Mouse (Mus musculus) layer of hippocampus, adult 11-12 months (tissue): ENCODE measurements around the gene Ifih1.

ENCODE experiments used
- DNase-seq: peaks from one replicate; pipeline ENCODE4 v3.0.0; 2022; ENCODE audit warnings: low spot score

The Ifih1 gene

DNA sequence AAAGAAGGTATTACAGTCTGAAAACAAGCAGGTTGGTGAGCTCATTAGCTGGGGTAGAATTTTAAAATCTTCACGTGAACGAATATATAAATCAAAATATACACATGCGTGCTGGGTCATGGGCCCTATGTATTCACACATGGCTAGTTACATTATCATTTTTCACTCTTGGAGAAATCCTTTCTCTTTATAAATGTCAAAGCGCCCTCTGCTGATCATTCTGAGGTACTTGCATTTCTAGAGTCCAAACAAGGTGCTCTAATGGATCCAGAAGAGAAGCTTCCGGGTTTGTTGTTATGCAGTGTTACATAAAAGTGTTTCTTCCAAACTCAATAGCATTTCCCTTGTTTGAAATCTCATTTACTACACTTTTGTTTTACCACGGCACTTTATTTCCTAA is 15.6 kb downstream of the Ifih1 start:
- peak; percentile 39 for DNase-seq

DNA sequence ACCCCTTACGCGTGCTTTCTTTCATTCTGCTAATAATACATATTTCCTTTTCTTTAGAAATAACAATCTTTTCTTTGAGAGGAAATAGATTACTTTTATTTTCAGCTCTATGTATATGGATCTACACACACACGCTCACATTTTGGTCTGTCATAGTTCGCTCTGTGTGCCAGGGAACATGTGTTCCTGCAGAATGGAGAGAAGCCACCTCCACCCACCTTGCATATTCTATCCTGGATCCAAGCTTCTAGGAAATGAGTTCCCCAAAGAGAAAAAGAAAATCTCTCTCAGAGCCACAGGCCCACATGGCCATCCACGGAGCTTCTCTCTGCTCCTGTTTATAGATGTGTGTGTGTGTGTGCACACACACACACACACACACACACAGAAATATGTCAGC is 17.7 kb downstream of the Ifih1 start:
- DNase-seq: peak; percentile 59

DNA sequence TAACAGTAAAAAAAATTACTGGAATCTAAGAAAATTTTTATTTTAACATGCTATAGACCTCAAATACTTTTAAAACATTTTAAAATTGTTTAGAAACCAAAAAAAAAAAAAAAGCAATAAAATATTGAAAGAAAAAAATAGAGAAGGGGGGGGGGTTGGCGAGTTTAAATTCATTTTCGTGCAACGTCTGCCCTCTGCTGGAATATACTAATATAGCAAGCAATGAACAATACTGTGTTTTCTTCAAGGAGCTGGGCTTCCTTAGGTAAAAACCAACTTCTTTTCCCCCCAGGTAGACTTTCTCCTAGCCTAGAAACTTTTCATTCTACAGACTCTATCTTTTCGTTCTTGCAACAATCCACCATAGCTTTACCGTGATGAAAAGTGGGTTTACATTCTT is 18.3 kb downstream of the Ifih1 start:
- no peak for DNase-seq

DNA sequence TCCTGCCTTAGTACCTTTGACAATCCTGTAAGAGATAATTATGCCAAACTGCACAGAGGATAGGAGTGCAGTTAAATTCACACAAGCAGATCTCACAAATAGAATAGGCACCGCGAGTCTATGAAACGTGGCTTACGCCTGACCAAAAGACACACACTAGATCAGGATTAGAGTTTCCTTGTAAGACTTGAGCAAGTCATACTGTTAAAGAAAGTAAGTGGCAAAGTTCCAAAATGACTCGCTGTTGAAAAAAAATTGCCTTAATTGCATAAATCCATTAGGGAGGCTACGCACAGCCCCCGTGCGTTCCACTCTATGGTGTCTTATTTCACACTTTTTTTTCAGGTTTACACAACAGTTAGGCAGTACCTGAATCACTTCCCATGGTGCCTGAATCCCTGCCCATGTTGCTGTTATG is 23.0 kb downstream of the Ifih1 start:
- DNase-seq: no peak

DNA sequence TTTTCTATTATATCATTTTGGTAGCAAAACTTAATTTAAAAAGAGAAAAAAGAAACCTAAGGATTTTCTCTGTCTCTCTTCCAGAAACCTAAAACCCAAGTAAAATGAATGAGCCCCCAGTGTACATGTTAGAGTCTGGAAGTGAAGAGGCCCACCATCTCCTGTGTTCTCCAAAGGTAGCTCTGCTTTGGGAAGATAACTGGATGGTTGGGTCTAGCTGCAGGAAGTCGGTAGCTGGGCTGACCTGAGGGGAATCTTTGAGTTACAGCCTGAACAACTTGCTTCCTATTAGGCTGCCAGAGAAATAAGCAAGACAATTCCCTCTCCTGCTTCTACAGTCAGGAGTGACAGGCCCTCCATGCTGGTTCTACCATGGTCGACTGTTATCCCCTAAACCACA is 26.4 kb downstream of the Ifih1 start:
- no peak for DNase-seq

DNA sequence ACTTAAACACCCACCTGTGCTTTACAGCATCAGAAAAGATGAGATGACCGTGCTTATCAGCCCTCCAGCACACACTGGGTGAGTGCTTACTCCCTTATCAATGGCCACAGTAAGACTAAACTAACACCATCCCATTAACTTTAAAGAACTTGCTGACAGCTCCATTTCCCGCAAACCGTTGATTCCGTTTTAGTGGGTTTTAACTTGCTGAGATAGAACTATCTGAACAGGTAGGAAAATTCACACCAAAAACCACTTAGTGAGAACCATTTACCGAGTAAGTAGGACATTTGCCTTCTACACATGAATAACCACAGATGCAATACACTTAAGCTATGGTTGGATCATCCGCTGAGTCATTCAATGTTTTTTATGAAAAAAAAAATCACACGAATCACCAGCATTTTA is 27.1 kb downstream of the Ifih1 start:
- DNase-seq: no peak

DNA sequence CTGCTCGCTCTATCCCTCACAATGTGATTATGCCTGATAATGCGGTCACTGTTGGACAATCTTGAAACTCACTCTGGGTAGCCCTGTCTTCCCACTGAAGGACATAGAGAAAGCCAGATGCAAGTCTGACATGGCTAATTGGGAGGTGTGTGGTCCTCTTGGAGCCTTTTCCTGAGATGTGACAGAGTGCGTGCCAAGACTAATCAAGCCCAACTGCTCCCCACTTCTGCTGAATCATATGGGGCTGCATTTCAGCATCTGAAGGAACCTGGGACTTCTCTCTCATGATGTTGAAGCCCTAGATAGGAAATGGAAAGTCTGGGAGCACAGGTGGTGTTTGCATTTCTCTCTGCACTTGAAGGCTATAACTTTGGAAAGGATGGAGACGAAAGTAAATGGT is 32.9 kb downstream of the Ifih1 start:
- DNase-seq: no peak

DNA sequence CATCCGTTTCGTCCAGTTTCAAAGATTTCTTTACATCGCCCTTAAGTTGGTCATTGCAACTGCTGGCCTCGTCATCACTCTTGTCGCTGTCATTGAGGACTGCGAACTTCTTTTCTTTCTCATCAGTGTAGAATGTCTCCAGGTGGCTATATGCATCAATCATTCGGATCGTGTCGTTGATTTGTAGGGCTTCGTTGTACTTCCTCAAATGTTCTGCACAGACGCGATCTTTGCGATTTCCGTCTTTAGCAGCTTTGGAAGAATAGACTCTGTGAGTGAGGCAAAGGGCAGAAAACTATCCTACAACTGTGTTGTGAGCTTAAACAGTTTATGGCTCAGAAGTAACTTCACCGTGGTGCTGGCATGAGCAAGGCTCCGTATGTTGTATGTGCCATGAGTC is 39.9 kb downstream of the Ifih1 start:
- DNase-seq: no peak

DNA sequence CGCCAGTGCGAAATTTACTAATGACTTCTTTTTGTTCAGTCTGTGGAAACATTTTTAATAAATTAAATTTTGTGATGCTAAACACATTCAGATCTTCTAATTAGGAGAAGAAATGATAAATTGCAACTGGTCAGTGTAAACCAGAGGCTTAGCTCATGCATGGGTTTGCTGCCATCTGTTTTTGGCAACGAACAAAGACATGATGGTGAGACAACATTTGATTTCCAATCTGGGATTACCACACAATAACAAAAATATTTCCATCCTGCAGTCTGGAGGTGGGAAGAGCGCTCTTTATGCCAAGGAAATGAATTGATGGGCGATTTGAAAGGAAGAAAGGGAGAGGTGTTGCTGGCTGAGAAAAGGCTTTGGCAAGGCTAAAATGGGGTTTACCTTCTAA is 42.5 kb downstream of the Ifih1 start:
- DNase-seq: no peak

DNA sequence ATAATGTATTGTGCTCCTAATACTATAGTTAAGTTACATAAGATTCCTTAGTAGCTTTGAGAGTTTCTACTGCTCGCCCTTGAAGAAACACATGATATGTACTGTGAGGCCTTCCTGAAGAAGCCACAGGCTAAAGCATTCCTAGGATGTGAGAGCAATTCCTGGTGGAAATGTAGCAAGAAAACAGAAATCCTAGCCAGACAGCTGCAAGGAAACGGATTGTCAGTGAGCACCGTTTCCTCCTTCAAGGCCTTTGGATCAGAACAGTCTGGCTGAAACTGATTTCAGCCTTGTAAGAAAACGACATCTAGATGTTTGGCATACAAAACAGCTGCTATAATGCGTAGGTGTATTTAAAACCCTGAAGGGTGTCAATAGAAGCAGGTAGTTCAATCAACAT is 49.5 kb downstream of the Ifih1 start:
- no peak for DNase-seq

DNA sequence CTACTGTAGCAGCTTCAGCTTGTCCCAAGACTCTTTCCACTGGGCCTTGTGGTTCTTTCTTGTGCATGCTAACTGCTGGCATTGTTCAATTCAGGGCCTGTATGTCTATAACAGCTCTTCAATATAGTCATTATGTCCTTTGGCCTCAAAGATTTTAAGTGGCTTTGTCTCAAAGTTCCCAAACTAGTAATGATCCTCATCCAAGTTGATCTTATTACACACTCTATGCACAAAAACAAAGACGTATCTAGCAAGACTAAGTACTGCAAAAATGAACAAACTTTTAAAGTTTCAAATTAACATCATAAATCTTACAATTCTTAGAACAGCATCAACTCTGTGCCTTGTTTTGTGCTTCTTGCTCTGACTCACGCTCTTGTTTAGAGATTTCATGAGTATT is 51.6 kb downstream of the Ifih1 start:
- no peak for DNase-seq

DNA sequence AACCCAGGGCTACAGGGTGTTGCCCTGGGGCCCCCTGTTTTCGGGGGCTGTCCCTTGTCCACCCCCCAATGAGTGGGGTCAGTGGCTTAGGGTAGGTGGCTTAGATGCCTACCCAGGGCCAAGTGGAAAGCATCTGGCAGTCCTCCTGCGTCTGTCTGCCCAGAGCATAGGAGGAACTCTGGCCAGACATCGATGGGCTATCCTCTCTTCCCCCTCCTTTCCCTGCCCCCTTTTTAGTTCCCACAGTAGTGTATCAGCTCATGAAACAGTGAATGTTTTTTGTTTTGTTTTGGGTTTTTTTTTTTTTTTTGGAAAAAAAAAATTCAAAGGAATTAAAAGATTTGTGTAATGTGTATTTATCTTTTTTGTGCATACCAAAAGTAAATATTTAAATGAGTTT is 54.5 kb downstream of the Ifih1 start:
- DNase-seq: no peak

DNA sequence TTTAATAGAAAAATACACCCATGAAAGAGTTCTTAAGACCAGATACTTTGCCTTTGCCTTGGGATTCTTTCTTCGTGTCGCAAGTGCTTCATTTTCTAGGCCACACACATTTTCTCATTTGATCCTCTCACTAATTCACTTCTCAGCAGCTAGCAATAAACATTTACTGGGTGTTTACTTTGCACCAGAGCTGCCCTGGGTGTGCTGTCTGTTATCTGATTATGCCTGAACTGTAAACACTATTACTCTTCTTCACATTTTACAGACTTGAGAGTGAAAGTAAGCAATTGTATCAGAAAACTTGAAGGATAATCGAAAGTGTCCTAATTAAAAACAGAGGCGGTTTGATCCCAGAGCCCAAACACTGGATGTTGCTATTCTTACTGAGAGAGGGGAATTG is 56.7 kb downstream of the Ifih1 start:
- no peak for DNase-seq

DNA sequence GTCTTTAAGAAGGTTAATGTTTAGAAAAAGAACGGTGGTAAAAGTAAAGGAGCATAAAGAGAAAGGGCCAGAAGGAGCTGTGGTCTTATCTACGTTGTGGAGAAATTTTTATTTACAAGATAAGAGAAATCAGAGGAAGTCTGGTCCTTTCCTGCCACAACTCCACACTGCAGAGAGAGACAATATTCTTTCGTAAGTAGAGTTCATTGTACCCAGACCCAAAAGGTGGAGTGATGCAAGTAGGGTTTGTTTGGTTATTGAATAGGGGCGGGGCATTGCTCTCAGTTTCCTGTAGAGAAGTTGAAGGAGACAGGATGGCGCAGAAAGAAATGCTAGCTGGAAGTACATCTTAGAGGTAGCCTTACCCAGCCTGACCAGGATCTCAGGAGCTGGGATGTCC is 60.3 kb downstream of the Ifih1 start:
- no peak for DNase-seq

DNA sequence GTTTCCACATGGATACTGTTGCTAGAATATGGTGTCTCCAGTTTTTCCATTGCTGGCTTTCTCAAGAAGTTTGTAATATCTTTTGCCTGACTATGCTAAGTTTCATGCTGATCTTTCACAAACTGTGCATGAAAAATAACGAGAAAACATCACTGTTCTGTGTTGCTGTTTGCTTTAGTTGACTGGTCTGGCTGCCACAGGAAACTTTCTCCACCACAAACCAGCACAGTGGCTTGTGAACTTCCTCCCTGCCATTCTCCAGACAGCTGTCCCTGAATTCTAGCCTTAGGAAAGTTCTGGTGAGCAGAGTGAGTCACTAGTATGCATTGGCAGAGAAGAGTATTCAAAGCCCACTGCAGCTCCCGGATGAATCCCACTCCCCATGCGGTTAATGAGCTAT is 71.1 kb downstream of the Ifih1 start:
- no peak for DNase-seq

DNA sequence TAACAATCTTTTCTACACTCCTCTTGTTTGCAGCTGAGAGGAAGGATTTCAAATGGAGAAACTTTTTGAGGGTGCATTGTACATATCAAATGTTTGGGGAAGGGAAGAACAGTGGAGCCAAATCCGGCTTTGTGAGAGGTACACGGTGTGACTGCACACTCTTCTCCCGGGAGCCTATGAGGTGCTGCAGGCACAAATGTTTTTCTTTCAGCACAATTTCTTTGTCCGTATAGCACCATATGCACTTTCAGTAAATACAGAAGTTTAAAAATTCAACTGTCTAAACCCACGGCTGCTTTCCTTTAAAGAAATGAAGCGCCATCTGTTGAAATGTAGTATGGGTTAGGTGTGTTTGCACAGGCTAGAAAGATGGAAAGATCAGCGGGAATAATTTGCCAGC is 71.8 kb downstream of the Ifih1 start:
- no peak for DNase-seq

DNA sequence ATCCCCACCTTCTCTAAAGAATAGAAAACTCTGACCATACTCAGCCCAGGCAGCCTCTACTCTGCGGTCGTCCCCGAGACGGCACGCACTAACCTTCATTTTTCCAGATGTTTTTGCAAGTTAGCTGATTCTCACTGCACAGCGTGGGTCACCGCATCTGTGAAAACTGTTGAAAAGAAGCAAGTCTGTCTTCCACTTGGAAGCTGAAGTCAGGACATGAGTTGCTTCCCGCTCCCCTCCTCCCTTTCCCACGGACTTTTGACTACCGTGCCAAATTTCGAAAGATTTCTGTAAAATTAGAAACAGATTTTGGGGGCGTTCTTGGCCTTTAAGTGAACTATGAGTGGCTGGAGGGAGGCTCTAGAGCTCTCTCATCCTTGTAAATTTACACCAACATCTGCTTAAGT is 72.3 kb downstream of the Ifih1 start, which contains the start of gene Fap:
Fap (minus strand) TSS at position 323 of the 407 bp plus-strand sequence.
- no peak for DNase-seq

DNA sequence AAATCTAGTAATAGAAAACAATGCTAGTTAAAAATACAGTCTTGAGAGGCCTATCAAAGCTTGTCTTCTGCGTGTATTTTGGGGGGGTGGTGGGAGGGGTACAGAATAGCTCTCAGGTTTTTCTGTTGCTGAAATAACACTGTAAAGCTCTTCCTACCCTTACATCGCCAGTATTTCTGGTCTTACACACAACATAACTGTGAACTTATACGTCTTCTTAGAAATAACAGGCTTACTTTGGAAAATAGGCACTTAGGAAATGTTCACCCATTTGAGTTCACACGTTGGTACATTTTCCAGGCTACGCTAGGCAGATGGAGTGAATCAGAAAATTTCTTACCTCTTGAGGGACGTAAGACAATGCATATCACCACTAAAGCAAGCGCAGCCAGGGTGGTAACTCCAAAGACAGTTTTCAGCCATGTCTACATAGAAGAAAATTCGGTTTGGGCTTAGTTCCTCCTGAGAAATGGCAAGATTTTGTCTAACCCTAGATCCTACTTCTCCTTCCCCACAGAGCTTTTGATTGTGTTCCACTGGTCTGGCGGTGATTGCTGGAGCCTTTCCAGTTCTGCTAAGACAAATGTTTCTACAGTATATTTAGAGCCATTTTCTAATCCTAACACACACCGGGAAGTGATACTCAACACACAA is 72.8 kb downstream of the Ifih1 start:
- no peak for DNase-seq

DNA sequence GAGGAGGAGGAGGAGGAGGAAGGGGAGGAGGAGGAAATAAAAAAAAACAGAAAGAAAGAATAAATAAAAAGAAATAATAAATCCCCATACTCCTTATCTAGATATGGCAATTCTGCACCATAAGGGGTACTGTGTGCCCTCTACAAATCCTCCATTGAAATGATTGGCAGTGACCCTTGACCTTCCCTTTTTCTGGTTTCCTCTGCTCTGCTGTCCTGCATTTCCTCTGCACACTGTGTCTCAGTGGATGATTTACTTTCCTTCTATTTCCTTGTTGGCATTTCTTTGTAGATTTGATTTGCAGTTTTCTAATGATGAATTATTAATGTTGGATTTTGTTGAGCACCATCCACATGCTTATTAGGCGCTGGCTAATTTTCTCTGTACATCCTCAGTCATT is 81.4 kb downstream of the Ifih1 start:
- DNase-seq: no peak

DNA sequence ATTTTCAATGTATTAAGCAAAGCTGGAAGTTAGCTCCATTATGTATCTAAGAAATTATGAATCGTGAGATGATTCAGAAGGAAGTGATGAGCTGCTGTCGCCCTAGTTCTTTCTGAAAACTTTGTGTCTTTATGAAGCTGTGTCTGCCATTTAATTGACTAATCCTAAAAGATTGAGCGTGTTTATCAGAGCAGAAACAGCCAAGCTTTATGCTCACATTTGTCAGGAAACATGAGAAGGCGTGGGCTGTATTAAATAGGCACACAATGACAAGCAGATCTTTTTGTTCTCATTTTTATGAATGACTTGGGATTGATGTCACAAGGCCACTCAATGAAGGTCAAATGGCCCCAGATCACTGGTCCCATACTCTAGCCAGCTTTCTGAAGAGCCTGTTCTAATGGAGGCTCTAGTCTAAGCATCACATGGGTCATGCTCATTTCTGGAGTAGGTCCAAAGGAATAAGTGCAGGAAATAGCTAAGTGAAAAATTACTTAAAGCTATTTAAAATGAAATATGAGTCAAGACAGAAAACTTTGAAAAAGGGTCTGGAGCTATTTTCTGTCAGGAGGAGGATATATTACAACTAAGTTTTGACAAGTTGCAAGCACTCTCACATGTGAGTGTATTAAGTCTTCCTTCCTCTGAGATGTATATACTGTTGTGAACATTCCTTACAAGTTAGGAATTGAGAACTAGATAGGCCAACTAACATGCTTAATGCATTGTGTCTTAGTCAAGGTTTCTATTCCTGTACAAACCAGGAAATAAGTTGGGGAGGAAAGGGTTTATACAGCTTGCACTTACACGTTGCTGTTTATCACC is 83.2 kb downstream of the Ifih1 start:
- DNase-seq: no peak

DNA sequence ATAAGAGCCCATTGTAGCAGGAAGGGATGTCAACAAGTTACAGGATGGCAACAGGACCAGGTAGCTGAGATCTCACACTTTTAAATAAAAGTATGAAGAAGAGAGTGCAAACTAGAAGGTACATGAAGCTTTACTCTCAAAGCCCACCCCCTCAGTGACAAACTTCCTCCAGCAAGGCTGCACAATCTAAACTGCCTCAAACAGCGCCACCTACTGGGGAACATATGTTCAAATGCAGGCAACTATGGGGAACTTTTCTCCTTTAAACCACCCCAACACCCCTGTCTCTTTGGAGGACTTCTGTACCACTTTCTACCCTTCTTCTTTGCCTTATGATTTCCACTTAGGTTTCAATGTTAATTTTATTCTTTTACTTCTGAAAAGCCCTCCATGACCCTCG is 88.6 kb downstream of the Ifih1 start:
- DNase-seq: no peak

DNA sequence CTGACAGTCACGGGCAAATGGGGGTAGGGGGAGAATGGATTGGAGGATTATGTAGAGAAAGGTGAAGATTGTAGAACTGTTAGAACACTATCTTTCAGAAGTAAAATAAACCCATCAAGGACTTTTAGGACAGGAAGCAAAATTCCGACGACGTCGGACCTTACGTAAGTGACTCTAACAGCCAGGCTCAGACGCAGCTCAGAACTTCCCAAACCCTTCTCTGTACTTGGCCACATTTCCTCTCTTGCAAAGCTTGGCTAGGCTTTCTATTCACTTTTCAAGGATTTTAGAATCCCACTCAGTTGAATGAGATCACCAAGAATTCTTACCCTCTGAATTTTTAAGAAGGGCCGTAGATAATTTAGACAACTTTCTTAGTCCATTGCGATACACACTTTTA is 89.7 kb downstream of the Ifih1 start:
- DNase-seq: no peak

DNA sequence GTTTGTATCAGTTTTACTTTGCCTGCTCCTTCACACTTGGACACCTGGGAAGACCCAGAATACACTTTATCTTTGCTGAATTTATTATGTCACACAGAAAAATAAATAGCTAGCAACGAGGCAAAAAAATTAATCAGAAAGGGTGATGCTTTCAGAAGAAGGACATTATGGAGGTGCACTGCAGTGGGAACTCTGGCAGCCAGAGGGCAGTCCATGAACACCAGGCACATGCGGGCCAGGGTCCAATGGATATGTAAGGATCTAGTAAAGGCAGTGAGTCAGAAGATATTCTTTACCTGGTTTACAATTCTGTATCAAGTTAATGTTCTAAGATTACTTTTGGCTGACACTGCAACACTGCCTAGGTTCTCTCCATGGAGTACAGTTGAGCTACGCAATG is 96.4 kb downstream of the Ifih1 start:
- no peak for DNase-seq

DNA sequence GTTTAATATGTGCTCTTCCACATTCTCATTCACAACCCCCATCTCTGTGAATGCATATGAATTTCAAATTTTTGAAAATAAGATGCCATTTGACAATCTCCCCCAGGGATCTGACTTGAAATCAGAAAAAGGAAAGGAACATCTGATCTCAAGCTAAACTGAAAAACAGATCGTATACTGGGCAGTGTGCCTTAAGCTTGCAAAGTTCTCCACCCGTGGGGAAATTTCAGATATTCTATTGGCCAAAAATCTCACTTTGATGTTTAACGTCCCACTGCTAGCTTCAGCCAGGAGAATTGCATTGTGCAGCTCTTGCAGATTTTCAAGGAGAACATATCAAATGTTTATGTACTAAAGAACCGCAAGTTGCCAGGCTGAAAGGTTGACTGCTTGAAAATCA is 96.9 kb downstream of the Ifih1 start:
- no peak for DNase-seq
